Mouse (Mus musculus) stomach, embryonic 16.5 days (tissue): Measurements from ENCODE around the gene Adk. TPM values are rescaled to one million over a fixed set of nuclear protein-coding genes. Genes with fewer than 3 reads are reported as not detected.

ENCODE experiments used
- ATAC-seq: fragments of 200-750 bp; cut with Nextera tagmentation; 2 replicates; pipeline ENCODE4 v1.8.0; 2017; ENCODE audit warnings: moderate number of reproducible peaks, moderate TSS enrichment; ENCODE audit not compliant: insufficient read depth, low FRiP score
- H3K27ac ChIP-seq: fragments of 300-500 bp; sonication (generic); 2 replicates; pipeline ENCODE4 v1.5.1; 2014; ENCODE audit warnings: low read length
- H3K27me3 ChIP-seq: fragments of 300-500 bp; sonication (generic); 2 replicates; pipeline ENCODE4 v1.6.1; 2014; ENCODE audit warnings: low read length, control low read depth, mixed read lengths; ENCODE audit not compliant: control insufficient read depth, insufficient read depth
- H3K36me3 ChIP-seq: fragments of 300-500 bp; sonication (generic); 2 replicates; pipeline ENCODE4 v1.6.1; 2014; ENCODE audit warnings: low read length; ENCODE audit not compliant: control insufficient read depth, insufficient read depth
- H3K4me1 ChIP-seq: fragments of 300-500 bp; sonication (generic); 2 replicates; pipeline ENCODE4 v1.6.1; 2014; ENCODE audit warnings: low read length, control low read depth, mixed read lengths; ENCODE audit not compliant: control insufficient read depth, insufficient read depth
- H3K4me2 ChIP-seq: fragments of 300-500 bp; sonication (generic); 2 replicates; pipeline ENCODE4 v1.6.1; 2014; ENCODE audit warnings: low read depth, low read length, mixed read lengths
- H3K4me3 ChIP-seq: fragments of 300-500 bp; sonication (generic); replicated peaks from 2 replicates; pipeline ENCODE4 v1.5.1; 2014; ENCODE audit warnings: mild to moderate bottlenecking, low read length
- H3K9ac ChIP-seq: fragments of 300-500 bp; sonication (generic); 2 replicates; pipeline ENCODE4 v1.6.1; 2014; ENCODE audit warnings: low read length
- H3K9me3 ChIP-seq: fragments of 300-500 bp; sonication (generic); replicated peaks from 2 replicates; pipeline ENCODE4 v1.6.1; 2016; ENCODE audit warnings: low read length, control low read depth; ENCODE audit not compliant: control insufficient read depth
- WGBS: fragments of 180-500 bp; shearing (Covaris S2); extraction: QIAGEN DNeasy Blood & Tissue Kit; methylation state at CpG from one replicate; pipeline ENCODE4 v1.1.7; 2014; 5-methylcytosine and 5-hydroxymethylcytosine counted together
- polyA plus RNA-seq: library from polyadenylated mRNA; unstranded; fragments of >200 nt; fragmentation: Nextera tagmentation; extraction: Ambion mirVana; gene quantifications from 2 replicates; pipeline ENCODE4 v1.2.1, GENCODE M21; 2015

Gene Adk
- polyA plus RNA-seq, 1 experiment from 2014 or later: 151 TPM

DNA sequence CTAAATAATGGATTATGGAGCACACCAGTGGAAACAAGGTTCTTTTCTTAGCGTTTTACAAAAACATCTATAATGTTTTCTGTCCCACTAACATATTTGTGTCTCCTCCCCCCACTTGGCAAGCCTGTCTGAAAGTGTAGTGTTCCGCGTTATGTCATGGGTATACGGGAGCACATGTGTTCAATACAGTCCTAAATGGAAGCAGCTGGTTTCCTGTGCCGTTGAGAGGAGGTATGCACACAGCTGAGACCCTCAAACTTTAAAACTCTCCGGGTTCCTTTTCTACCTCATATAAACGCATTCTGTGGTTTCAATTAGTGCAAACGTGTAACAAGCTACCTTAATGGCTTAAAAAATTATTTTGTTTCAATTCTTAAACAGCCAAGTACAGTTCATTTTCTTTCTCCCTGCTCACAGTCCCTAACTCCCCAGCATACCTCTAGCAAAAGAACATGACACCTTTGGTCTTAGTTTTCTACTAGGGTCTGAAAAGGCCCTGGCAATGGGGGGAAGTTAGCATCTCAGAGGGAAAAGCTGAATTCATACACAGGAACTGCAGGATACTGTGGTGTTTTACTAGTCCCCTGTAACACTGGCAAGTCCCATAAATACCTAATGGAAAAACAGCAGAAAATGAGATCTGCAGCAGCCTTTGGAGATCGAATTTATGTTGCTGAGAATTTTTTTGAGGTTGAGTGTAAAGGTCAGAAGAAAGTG is 235.5 kb downstream of the Adk start:
- Histone ChIP-seq H3K4me1 (no peaks in the 10 kb centered on the region), H3K9me3 (no peaks in the 10 kb centered on the region), H3K36me3 (no peaks in the 10 kb centered on the region), H3K27ac (no peak overlapping the region), H3K27me3 (no peaks in the 10 kb centered on the region), H3K4me3 (no peak overlapping the region), H3K9ac (no peak overlapping the region), H3K4me2 (no peak overlapping the region)
- no peak for ATAC-seq
- 62% methylated on average over 9 of the region's 9 CpGs for WGBS

DNA sequence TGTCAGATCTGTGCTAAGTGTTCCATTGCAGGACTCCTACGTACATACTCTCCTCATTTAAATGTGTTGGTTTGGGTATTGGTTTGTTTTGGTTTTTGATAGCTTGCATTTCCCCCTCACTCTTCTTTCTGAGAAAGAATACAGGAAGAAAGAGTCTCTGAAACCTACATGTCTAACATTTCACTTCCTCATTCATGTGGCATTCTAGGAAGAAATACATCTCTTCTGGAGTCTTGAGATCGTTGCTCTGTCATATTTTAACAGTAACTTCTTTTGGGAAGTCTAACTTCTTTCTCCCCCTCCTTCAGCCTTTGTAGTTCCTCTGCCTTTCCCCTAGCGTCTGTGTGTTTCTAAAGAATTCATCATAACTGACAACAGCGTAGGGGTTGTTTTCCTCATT is 247.4 kb downstream of the Adk start:
- 58% methylated on average over 4 of the region's 4 CpGs for WGBS

DNA sequence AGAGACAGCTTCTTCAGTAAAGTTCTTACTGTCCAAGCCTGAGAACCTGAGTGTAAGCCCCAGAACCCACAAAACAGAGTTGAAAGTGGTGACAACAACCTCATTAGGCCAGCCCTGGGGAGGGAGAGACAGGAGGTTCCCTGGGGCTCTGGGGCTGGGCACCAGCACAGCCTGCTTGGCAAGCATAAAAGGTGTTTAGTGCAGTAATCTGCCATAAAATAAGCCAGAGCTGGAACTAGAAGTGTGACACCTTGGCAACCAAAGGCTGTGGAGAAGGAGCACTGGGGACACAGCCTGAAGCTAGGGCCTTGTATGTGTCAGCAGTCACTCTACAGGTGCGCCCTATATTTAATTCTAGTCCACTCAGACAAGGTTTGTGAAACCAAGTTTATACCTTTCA is 252.4 kb downstream of the Adk start:
- Histone ChIP-seq H3K4me2 (no peak overlapping the region), H3K9me3 (no peaks in the 10 kb centered on the region), H3K4me3 (no peak overlapping the region), H3K27ac (no peak overlapping the region), H3K4me1 (peaks cover 5% of the 10 kb centered on the region), H3K36me3 (no peaks in the 10 kb centered on the region), H3K9ac (no peak overlapping the region), H3K27me3 (no peaks in the 10 kb centered on the region)
- 100% methylated on average over 1 of the region's 1 CpGs for WGBS
- ATAC-seq: no peak

More for the DNA sequence above, 247.4 kb downstream of the Adk start:
- Histone ChIP-seq H3K4me1 (no peaks in the 10 kb centered on the region), H3K4me3 (no peak overlapping the region), H3K9ac (no peak overlapping the region), H3K27ac (no peak overlapping the region), H3K4me2 (no peak overlapping the region), H3K36me3 (no peaks in the 10 kb centered on the region), H3K9me3 (no peaks in the 10 kb centered on the region), H3K27me3 (no peaks in the 10 kb centered on the region)
- ATAC-seq: no peak

DNA sequence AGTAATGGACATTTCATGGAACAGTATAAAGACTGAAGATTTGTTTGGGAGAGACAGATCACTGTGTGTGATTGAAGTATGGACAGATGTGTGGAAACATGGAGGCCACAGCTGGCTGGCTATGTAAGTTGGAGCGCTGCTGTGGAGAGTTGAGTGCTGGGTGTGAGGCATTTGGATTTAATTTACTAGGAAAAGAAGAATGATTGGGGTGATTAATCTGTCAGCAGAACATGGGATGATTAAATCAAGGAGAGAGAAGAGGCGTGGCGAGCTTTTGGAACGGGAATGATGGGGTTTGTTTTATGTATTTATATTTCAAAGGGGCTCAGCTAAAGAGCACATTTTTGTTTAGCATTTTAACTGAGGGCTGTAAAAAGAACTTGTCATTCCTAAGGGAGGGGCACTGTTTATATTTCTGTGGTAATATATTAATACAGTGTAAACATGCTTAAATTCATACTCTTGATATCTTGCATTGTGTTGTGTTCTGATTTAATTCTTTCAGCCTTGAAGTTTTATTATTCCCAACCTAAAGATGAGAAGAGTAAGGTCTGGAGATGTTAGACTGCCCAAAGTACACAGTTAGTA is 256.1 kb downstream of the Adk start:
- H3K9ac ChIP-seq: no peak overlapping the region
- 35% methylated on average over 4 of the region's 4 CpGs for WGBS
- H3K4me1 ChIP-seq: peaks cover 5% of the 10 kb centered on the region
- no peak for ATAC-seq
- no peaks in the 10 kb centered on the region for H3K9me3 ChIP-seq
- no peaks in the 10 kb centered on the region for H3K27me3 ChIP-seq
- no peaks in the 10 kb centered on the region for H3K36me3 ChIP-seq
- H3K4me2 ChIP-seq: no peak overlapping the region
- peak overlapping the region; percentile 23; the same call in 1 of the 2 replicates for H3K27ac ChIP-seq
- no peak overlapping the region for H3K4me3 ChIP-seq

DNA sequence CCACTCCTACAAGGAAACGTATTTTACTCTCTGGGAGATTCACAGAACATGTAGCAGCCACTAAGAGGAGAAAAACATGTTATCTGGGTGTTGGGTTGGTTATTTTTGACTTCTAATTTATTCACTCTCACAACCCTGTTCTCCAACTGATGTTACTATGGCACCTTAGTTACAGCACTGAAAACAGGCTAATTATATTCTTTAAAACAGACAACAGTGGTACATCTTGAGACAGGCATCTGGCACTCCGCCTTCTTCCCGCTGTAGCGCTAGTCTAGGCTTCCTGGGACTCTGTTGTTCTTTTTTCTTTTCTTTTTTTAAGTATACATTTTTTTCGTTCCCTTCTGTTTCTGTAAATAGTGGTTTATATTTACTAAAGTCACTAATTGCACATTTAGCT is 258.2 kb downstream of the Adk start:
- Histone ChIP-seq H3K4me3 (no peak overlapping the region), H3K9ac (no peak overlapping the region), H3K27ac (no peak overlapping the region), H3K36me3 (no peaks in the 10 kb centered on the region), H3K27me3 (no peaks in the 10 kb centered on the region), H3K9me3 (no peaks in the 10 kb centered on the region), H3K4me1 (peaks cover 5% of the 10 kb centered on the region), H3K4me2 (no peak overlapping the region)
- WGBS: 84% methylated on average over 5 of the region's 5 CpGs
- ATAC-seq: no peak

DNA sequence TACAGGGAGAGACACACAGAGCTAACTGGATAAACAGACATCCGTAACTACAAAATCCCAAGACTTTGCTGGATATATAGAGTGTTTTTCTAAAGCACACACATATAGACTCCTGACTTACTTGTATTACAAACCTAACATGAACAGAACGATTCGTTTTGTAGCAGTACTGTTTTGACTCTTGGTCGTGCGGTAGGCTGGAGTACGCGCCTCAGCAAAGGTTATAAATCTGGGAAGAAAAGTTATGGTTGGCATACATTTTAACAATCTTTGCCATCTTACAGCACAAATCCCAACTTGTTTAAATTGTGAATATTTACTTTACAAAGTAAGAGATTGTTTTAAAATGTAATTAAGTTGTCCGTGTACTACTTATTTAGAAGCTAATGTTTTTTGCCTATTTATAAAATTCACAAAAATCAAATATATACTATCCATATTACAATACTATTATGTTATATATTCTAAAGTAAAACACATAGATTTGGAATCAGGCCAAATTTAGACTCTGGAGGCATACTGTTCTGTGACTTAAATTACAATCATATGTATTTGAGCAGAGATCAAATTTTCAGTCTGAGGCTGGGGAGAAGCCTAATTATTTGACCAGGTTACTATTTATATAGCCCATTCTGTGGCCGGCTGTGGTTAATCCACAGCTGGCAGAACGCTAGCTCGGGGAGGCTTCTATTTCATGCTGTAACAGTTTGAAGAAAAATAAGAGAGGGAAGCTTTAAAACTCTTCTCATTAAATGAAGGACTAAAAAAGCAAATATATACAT is 261.4 kb downstream of the Adk start:
- no peak for ATAC-seq
- H3K9ac ChIP-seq: no peak overlapping the region
- no peak overlapping the region for H3K27ac ChIP-seq
- no peaks in the 10 kb centered on the region; the same call in 1 of the 2 replicates for H3K4me1 ChIP-seq
- H3K27me3 ChIP-seq: no peaks in the 10 kb centered on the region
- no peaks in the 10 kb centered on the region for H3K36me3 ChIP-seq
- H3K9me3 ChIP-seq: no peaks in the 10 kb centered on the region
- 52% methylated on average over 11 of the region's 11 CpGs for WGBS
- no peak overlapping the region for H3K4me2 ChIP-seq
- no peak overlapping the region for H3K4me3 ChIP-seq

DNA sequence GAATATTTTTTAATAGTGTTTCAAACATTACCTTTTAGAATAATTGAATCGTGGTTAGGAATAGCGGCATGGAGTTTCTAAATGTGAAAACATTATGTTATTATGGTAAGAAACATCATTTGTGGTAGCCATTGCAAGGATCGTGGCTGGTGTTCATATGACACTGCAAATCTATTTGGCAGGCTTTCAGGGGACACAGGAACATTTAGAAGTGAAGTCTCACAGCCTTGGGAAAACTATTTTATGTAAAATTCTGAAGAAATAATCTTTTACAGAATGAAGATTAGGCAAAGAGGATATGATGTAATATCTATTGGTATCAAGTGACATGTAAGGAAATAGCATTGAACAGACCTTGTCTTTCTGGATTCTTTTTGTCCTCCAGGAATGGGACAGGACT is 262.1 kb downstream of the Adk start:
- Histone ChIP-seq H3K9ac (no peak overlapping the region), H3K27ac (no peak overlapping the region)
- WGBS: 74% methylated on average over 3 of the region's 3 CpGs

DNA sequence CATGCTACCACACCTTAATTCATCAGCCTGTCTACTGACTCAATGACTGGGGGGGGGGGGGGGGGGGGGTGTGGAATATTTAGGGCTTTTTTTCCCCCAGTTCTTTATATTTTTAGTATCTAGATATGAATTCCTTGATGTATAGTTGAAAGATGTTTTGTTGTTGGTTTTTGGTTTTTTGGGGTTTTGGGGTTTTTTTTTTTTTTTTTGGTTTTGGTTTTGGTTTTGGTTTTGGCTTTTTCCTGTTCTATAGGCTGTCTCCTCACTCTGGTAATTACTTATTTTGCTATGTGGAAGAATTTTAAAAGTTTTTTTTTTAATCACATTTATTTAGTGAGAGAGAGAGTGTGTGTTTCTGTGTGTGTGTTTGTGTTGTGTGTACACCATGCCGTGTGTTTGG is 282.5 kb downstream of the Adk start:
- H3K4me1 ChIP-seq: no peaks in the 10 kb centered on the region
- no peak overlapping the region for H3K27ac ChIP-seq
- no peak overlapping the region for H3K4me2 ChIP-seq
- H3K9me3 ChIP-seq: no peaks in the 10 kb centered on the region
- H3K9ac ChIP-seq: no peak overlapping the region
- 88% methylated on average over 1 of the region's 1 CpGs for WGBS
- ATAC-seq: no peak
- H3K4me3 ChIP-seq: no peak overlapping the region
- no peaks in the 10 kb centered on the region for H3K27me3 ChIP-seq
- no peaks in the 10 kb centered on the region for H3K36me3 ChIP-seq

More for the DNA sequence above, 262.1 kb downstream of the Adk start:
- Histone ChIP-seq H3K9me3 (no peaks in the 10 kb centered on the region), H3K4me1 (no peaks in the 10 kb centered on the region; the same call in 1 of the 2 replicates), H3K4me2 (no peak overlapping the region), H3K4me3 (no peak overlapping the region), H3K36me3 (no peaks in the 10 kb centered on the region), H3K27me3 (no peaks in the 10 kb centered on the region)
- no peak for ATAC-seq

DNA sequence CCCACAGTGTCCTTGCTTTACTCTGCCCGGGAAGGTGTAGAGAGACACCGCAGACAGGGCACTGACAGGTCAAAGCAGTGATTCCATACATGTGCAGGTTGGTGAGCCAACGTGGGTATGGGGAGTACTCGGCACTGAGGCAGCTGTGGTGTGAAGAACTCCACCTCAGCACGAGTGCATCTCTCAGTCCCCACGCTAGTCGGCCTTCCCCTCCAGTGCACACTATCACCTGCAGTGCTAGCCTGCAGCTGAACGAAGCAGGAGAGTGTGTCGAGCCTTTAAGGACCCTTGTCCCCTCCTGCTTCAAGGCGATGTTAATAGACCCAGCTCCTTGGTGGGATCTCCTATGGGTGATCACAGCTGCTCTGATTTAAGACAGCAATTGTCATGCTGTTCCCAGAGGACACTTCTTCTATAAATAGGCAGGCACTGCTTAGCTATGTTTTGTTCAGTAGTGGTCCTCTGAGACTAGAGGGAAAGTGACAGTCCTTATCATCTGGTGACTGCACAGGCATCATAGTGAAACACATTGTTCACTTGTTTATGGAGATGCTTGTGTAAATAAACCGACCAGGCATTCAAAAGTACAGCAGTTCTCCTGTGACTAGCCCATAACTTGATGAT is 283.4 kb downstream of the Adk start:
- Histone ChIP-seq H3K4me1 (no peaks in the 10 kb centered on the region), H3K4me3 (no peak overlapping the region), H3K9me3 (no peaks in the 10 kb centered on the region), H3K27ac (no peak overlapping the region), H3K4me2 (no peak overlapping the region), H3K36me3 (no peaks in the 10 kb centered on the region), H3K27me3 (no peaks in the 10 kb centered on the region), H3K9ac (no peak overlapping the region)
- 85% methylated on average over 11 of the region's 11 CpGs for WGBS
- no peak for ATAC-seq
